Mouse (Mus musculus): ENCODE data around the gene Map1b. TPM values are rescaled to one million over a fixed set of nuclear protein-coding genes. Genes with fewer than 3 reads are reported as not detected.
A peak's percentile ranks its signal among the peaks of the same experiment; 100 is the strongest.

The Map1b gene
- total and polyA plus RNA-seq, 3 experiments = 2.1 to 14.6 (median 10.2) TPM

GRCm38 (mm10) chr13:99484905-99485304 is 31.4 kb downstream of the Map1b start:
- peak overlapping the region; percentile 54 for H3K27ac ChIP-seq
- H3K27me3 ChIP-seq (ENCODE audit: control insufficient read depth, insufficient read depth, low read length) = no peaks in the 10 kb centered on the region
- H3K9ac ChIP-seq (ENCODE audit: low read depth, low read length) = no peak overlapping the region
- intact Hi-C loops (cut with DNase I) = loop anchor here (5.0 kb wide), 1 partner anchor 33 kb away; no protein-coding TSS in a partner anchor
- H3K4me3 ChIP-seq = no peak overlapping the region
- H3K36me3 ChIP-seq (ENCODE audit: control insufficient read depth, insufficient read depth, low read length) = no peaks in the 10 kb centered on the region
- WGBS = 79% methylated on average over 10 of the region's 10 CpGs
- H3K79me2 ChIP-seq (replicated peaks; ENCODE audit: control insufficient read depth, insufficient read depth, low read length) = no peaks in the 10 kb centered on the region
- DNase-seq = peak in 1 of 2 experiments; percentile 31
- peaks cover 9% of the 10 kb centered on the region for H3K4me1 ChIP-seq (ENCODE audit: control insufficient read depth, insufficient read depth, low read length)
- TF ChIP-seq CTCF (IDR thresholded peaks at IDR 0.05) (no peak), POLR2A (IDR thresholded peaks at IDR 0.05; ENCODE audit: insufficient read depth, low read depth, low read length) (no peak), EP300 (IDR thresholded peaks at IDR 0.05; ENCODE audit: insufficient read depth, low read depth, low read length) (no peak)

GRCm38 (mm10) chr13:99483433-99483832 is 32.9 kb downstream of the Map1b start:
- H3K27ac ChIP-seq = peak overlapping the region; percentile 57
- H3K36me3 ChIP-seq (ENCODE audit: control insufficient read depth, insufficient read depth, low read length) = no peaks in the 10 kb centered on the region
- no peak overlapping the region for H3K4me3 ChIP-seq
- H3K27me3 ChIP-seq (ENCODE audit: control insufficient read depth, insufficient read depth, low read length) = no peaks in the 10 kb centered on the region
- TF ChIP-seq CTCF (IDR thresholded peaks at IDR 0.05) (no peak), EP300 (IDR thresholded peaks at IDR 0.05; ENCODE audit: insufficient read depth, low read depth, low read length) (no peak), POLR2A (IDR thresholded peaks at IDR 0.05; ENCODE audit: insufficient read depth, low read depth, low read length) (no peak)
- H3K4me1 ChIP-seq (ENCODE audit: control insufficient read depth, insufficient read depth, low read length) = peaks cover 9% of the 10 kb centered on the region
- peak; percentile 20 to 32 for DNase-seq
- intact Hi-C loops (cut with DNase I) = no loop called here
- H3K9ac ChIP-seq (ENCODE audit: low read depth, low read length) = no peak overlapping the region
- H3K79me2 ChIP-seq (replicated peaks; ENCODE audit: control insufficient read depth, insufficient read depth, low read length) = no peaks in the 10 kb centered on the region

DNA sequence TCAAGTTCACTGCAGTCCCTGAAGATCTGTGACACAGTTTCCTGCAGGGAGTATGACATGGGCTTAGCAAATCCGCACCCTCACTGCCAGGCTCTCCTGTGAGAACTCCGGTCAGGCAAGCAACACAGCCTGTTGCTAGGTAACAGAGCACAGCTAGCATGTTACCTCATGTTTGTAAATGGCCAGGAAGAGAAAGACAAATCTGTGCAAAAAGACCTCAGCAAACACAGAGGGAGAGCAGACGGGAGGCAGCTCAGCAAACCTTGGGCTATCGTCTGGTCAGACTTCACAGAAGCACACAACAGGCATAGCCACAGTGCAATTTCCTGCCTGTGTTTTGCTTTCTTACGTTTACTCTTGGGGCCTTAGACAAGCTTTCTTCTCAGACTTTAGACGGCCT is 40.9 kb downstream of the Map1b start:
- no peak for TF ChIP-seq CTCF (IDR thresholded peaks at IDR 0.05)
- TF ChIP-seq POLR2A (IDR thresholded peaks at IDR 0.05; ENCODE audit: insufficient read depth, low read depth, low read length) = no peak
- no peak for TF ChIP-seq EP300 (IDR thresholded peaks at IDR 0.05; ENCODE audit: insufficient read depth, low read depth, low read length)
- WGBS = 16% methylated on average over 6 of the region's 6 CpGs
- Histone ChIP-seq H3K4me1 (ENCODE audit: control insufficient read depth, insufficient read depth, low read length) (peaks cover 9% of the 10 kb centered on the region), H3K27ac (peak overlapping the region; percentile 48), H3K79me2 (replicated peaks; ENCODE audit: control insufficient read depth, insufficient read depth, low read length) (no peaks in the 10 kb centered on the region; the same call in 1 of the 2 replicates), H3K4me3 (no peak overlapping the region), H3K9ac (ENCODE audit: low read depth, low read length) (no peak overlapping the region; the same call in 1 of the 2 replicates), H3K27me3 (ENCODE audit: control insufficient read depth, insufficient read depth, low read length) (no peaks in the 10 kb centered on the region), H3K36me3 (ENCODE audit: control insufficient read depth, insufficient read depth, low read length) (no peaks in the 10 kb centered on the region)
- peak; percentile 29 to 32 for DNase-seq
- intact Hi-C loops (cut with DNase I) = no loop called here

DNA sequence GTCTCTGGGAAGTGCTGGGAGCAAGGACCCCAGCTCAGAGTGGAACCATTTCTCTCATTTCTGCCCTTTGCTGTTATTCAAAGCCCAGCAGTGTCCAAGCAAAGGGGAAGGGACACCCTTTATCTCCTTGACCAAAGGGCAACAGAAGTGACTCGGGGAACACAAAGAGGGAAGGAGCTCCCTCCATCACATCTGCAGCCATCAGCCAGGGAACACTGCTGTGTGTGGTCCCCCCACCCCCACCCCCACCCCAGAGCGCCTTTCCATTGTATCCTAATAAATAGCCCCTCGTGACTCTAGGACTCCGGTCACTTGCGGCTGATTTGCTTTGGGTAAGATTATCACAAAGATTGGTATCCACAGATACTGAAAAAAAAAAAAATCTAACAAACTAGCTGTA is 41.3 kb downstream of the Map1b start:
- no peak for TF ChIP-seq POLR2A (IDR thresholded peaks at IDR 0.05; ENCODE audit: insufficient read depth, low read depth, low read length)
- H3K27me3 ChIP-seq (ENCODE audit: control insufficient read depth, insufficient read depth, low read length) = no peaks in the 10 kb centered on the region
- no peak overlapping the region for H3K9ac ChIP-seq (ENCODE audit: low read depth, low read length)
- peaks cover 9% of the 10 kb centered on the region for H3K4me1 ChIP-seq (ENCODE audit: control insufficient read depth, insufficient read depth, low read length)
- WGBS = 35% methylated on average over 5 of the region's 5 CpGs
- no peak for DNase-seq
- no peak overlapping the region; the same call in 1 of the 2 replicates for H3K27ac ChIP-seq
- no peaks in the 10 kb centered on the region; the same call in 1 of the 2 replicates for H3K79me2 ChIP-seq (replicated peaks; ENCODE audit: control insufficient read depth, insufficient read depth, low read length)
- no peak overlapping the region for H3K4me3 ChIP-seq
- no peaks in the 10 kb centered on the region for H3K36me3 ChIP-seq (ENCODE audit: control insufficient read depth, insufficient read depth, low read length)
- intact Hi-C loops (cut with DNase I) = no loop called here

DNA sequence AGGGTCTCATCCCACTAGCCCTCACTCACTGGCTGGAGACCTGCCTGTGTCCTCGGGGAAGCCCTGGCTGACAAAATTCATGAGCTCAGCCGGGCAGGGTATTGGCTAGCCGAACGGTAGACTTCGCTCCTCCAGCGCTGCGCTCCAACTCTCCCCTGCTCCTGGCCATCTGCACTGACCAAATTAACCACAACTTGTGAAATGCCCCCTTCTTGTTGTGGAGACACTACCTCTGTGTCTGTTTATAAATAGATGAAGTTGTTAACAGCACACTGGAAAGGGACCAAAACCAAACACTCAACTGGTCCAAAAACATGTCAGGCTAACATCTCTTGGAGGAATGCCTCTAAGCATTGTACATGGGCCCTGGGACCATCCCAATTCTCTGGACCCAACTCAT is 42.2 kb downstream of the Map1b start:
- no peaks in the 10 kb centered on the region; the same call in 1 of the 2 replicates for H3K79me2 ChIP-seq (replicated peaks; ENCODE audit: control insufficient read depth, insufficient read depth, low read length)
- no peak overlapping the region for H3K9ac ChIP-seq (ENCODE audit: low read depth, low read length)
- TF ChIP-seq CTCF (IDR thresholded peaks at IDR 0.05) = no peak
- TF ChIP-seq EP300 (IDR thresholded peaks at IDR 0.05; ENCODE audit: insufficient read depth, low read depth, low read length) = no peak
- no peak for TF ChIP-seq POLR2A (IDR thresholded peaks at IDR 0.05; ENCODE audit: insufficient read depth, low read depth, low read length)
- intact Hi-C loops (cut with DNase I) = no loop called here
- no peaks in the 10 kb centered on the region for H3K36me3 ChIP-seq (ENCODE audit: control insufficient read depth, insufficient read depth, low read length)
- DNase-seq = peak in 1 of 2 experiments; percentile 17
- H3K27me3 ChIP-seq (ENCODE audit: control insufficient read depth, insufficient read depth, low read length) = no peaks in the 10 kb centered on the region
- WGBS = 56% methylated on average over 7 of the region's 7 CpGs
- no peak overlapping the region for H3K4me3 ChIP-seq
- H3K27ac ChIP-seq = no peak overlapping the region
- H3K4me1 ChIP-seq (ENCODE audit: control insufficient read depth, insufficient read depth, low read length) = peaks cover 9% of the 10 kb centered on the region

- Histone ChIP-seq H3K27me3 (ENCODE audit: control insufficient read depth, insufficient read depth, low read length) (no peaks in the 10 kb centered on the region), H3K79me2 (replicated peaks; ENCODE audit: control insufficient read depth, insufficient read depth, low read length) (no peaks in the 10 kb centered on the region; the same call in 1 of the 2 replicates), H3K4me1 (ENCODE audit: control insufficient read depth, insufficient read depth, low read length) (peaks cover 9% of the 10 kb centered on the region), H3K9ac (ENCODE audit: low read depth, low read length) (no peak overlapping the region), H3K4me3 (no peak overlapping the region), H3K36me3 (ENCODE audit: control insufficient read depth, insufficient read depth, low read length) (no peaks in the 10 kb centered on the region), H3K27ac (no peak overlapping the region)
- WGBS = 86% methylated on average over 9 of the region's 9 CpGs
- DNase-seq = no peak
- no peak for TF ChIP-seq EP300 (IDR thresholded peaks at IDR 0.05; ENCODE audit: insufficient read depth, low read depth, low read length)
- intact Hi-C loops (cut with DNase I) = no loop called here
Observed at GRCm38 (mm10) chr13:99472028-99472427, 44.3 kb downstream of the Map1b start.

Data from heart, adult 2 months (tissue).